Mouse (Mus musculus): ENCODE measurements around the gene Slc7a5.

Slc7a5 gene

DNA sequence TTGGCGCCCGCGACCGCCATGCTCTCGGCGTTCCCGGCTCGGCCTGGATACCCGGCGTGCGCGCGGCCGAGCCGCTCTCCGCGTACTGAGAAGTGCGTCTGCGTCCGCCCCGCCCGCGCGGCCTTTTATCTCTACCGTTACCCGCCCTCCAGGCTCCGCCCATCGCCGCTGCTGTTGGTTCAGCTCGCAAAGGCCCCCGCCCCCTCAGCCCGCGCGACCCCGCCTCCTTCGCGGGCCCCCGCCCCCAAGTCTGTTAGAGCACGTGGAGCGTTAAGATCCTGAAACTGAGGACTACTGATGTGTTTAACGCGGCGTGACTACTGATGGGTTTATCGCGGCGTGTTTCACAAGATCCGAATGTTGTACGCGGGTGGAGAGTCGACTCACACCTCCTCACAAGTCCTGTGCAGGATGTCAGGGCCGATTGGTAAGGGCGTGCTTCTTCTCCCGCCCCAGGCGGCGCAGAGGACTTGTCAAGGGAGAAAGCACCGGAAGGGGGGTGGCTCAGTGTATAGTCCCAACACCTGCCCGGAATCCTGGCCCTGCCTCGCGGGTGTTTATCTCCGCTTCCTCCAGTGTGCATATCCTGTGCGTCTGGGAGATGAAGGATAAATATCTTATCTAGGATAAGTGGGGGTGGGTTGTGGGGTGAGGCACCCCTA lies at the start of gene Slc7a5:
Gene Slc7a5 (minus strand): TSS at position 108 of the 662 bp plus-strand sequence.
- peak; percentile 95 for DNase-seq (ENCODE audit: low spot score in 2 of 2)

DNA sequence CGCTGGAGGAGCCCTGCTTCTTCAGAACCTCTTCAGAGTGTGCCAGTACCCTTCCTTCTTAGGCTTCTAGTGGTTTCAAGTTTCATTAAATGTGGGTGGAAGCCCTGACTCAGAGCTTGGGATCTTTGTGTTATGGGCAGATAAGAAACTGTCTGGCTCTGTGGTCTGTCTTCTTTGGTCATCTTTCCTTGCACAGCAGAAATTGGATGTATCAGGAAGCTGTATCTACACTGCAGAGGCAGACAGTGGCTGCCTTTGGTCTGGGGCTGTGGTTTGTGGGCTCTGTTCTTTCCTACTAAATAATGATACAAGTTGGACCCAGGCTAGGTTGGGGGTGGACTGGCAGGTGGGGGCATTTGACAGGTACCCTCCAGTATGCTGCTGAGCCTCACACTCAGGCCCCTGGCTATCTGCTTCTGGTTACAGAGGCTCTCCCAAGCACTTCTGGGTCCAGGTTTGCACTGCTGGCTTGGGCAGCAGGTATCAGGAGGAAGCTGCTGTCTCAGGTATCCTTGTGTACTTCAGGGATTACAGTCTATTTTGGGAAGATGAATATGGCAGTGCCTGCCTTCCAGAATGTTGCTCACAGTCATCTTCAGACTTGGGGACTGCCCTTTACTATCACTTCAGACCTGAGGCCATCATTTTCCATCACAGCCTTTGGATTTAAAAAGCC lies 48.5 kb upstream of the Slc7a5 start:
- no peak for DNase-seq (ENCODE audit: low spot score in 2 of 2)

GRCm38 (mm10) chr8:121954981-121955555 lies 47.6 kb upstream of the Slc7a5 start:
- DNase-seq (ENCODE audit: low spot score in 2 of 2) = no peak

DNA sequence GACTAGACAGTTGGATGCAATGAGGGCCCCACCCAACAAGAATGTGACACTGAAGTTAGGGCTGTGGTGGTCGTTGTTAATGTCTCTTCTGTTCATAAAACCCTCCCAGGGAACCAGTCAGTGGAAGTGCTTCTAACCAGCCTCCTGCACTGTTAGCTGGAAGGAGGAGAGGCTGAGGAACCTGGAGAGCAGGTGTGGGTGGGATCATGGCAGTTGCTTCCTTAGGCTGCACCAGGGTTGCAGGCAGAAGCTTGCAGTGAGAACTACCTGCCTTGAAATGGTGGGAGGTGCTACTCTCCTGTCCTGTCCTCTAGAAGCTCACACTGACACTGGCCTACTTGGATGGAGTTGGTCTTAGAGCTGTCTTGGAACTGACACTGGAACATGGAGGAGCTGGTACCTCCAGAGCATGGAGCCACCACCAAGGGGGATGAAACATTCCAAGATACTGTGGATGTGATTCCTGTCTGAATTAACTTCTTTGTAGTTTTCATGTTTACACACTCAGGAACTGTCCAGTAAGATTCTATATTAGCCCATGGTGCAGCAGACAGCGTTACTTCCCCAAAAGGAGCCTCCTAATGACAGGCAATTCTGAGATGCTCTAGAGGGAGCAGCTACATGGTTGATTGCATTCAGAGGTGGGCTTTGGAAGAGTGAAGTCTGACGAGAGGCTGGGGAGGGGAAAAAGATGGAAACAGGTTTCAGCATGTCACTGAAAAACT lies 46.5 kb upstream of the Slc7a5 start:
- DNase-seq (ENCODE audit: low spot score in 2 of 2) = no peak

GRCm38 (mm10) chr8:121952800-121953199 lies 45.3 kb upstream of the Slc7a5 start:
- DNase-seq (ENCODE audit: low spot score in 2 of 2) = no peak

DNA sequence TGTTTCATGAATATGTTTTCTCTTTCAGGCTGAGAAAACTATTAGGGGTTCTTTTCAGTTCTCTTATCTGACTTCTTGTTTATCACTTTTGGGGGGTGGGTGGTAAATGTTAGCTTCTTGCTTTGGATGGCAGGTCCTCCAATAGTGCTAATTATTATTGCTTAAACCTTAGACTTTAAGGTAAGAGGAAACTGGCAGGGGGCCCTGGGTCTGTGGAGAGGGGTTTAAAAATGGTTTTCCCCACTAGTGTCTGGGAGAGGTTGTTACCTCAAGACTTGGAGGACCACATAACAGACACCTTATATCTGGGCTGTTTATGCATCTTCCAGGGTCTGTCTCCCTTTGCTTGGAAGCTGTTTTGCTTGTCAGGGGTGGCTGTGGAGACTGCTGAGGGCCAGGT lies 44.6 kb upstream of the Slc7a5 start:
- no peak for DNase-seq (ENCODE audit: low spot score in 2 of 2)

DNA sequence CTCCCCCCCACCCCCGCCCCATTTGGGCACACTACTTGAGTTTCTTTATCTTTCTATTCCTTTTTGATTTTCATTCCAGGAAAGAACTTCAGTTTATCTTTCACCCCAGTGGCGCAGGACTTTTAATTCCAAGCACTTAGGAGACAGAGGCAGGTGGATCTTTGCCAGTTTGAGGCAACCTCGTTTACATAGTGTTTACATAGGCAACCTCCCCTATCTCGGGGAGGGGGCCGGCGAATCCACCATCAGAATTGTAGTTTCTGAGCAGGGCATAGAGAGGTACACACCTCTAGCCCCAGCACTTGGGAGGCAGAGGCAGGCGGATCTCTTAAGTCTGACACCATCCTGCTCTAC lies 44.1 kb upstream of the Slc7a5 start:
- no peak for DNase-seq (ENCODE audit: low spot score in 2 of 2)

GRCm38 (mm10) chr8:121950749-121951655 lies 43.5 kb upstream of the Slc7a5 start:
- DNase-seq (ENCODE audit: low spot score in 2 of 2) = peak; percentile 46 to 53

- DNase-seq (ENCODE audit: low spot score in 2 of 2) = peak; percentile 96 to 98
Measured at GRCm38 (mm10) chr8:121949941-121950748, 42.7 kb upstream of the Slc7a5 start.

DNA sequence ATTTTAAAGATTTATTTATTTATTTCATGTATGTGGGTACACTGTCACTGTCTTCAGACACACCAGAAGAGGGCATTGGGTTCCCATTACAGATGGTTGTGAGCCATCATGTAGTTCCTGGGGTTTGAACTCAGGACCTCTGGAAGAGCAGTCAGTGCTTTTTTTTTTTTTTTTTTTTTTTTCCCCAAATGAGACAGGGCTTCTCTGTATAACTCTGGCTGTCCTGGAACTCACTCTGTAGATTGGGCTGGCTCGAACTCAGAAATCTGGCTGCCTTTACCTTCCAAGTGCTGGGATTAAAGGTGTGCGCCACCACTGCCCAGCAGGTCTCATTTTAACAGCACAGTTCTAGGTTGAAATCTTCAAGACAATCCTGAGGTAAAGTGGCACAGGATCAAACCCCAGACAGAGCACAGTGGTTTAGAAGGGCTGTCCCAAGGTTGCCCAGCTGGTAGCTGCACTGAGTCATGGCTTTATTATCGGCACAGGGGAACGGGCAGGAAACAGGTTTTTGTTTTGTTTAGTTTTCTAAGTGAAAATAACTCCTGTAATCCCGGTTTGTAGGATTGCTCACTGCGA lies 41.8 kb upstream of the Slc7a5 start, which contains the start of gene Banp:
Gene Banp (plus strand): TSS at position 529 of the 579 bp plus-strand sequence.
- DNase-seq (ENCODE audit: low spot score in 2 of 2) = no peak

- no peak for DNase-seq (ENCODE audit: low spot score in 2 of 2)
Measured at GRCm38 (mm10) chr8:121948321-121949145, 41.0 kb upstream of the Slc7a5 start.

DNA sequence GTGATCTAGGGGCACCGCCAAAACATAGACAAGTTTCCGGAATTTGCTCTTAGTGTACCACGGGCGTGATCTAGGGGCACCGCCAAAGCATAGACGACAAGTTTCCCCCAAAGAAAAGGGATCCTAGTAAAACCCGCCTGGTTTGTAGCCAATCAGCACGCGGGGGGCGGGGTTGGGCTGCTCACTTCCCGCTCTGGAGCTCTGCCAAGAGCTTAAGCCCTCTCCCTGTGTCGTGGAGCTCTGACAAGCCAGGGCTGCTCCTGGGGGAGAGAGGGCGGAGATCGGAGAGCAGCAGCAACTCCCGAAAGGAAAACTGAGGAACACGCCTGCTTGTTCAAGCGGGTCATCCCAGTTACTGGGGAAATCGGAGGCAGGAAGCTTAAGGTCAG lies 40.3 kb upstream of the Slc7a5 start:
- DNase-seq (ENCODE audit: low spot score in 2 of 2) = peak; percentile 63 to 65

- DNase-seq (ENCODE audit: low spot score in 2 of 2) = no peak
Measured at GRCm38 (mm10) chr8:121947047-121947752, 39.7 kb upstream of the Slc7a5 start.

GRCm38 (mm10) chr8:121946351-121946750 lies 38.9 kb upstream of the Slc7a5 start:
- DNase-seq (ENCODE audit: low spot score in 2 of 2) = no peak

DNA sequence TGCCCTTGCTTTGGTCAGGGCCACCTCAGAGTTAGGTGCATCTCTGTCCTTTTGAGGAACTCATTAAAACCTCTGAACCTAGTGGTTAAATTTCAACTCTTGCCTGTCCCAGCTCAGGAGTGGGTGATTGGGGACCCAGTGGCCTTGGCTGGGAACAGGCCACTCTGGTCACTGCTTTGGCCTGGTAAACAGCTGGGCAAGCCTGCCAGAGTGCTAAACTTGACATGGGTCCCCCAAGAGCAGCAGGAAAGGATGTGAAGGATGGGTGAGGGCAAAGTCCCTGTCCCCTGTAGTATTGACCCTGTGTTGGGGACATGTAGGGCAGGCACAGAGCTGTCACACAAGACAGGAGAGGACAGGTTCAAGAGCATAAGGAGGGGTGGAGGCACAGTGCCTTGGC lies 37.3 kb upstream of the Slc7a5 start, which contains the start of gene Car5a:
Gene Car5a (minus strand): TSS at position 74 of the 400 bp plus-strand sequence.
- no peak for DNase-seq (ENCODE audit: low spot score in 2 of 2)

DNA sequence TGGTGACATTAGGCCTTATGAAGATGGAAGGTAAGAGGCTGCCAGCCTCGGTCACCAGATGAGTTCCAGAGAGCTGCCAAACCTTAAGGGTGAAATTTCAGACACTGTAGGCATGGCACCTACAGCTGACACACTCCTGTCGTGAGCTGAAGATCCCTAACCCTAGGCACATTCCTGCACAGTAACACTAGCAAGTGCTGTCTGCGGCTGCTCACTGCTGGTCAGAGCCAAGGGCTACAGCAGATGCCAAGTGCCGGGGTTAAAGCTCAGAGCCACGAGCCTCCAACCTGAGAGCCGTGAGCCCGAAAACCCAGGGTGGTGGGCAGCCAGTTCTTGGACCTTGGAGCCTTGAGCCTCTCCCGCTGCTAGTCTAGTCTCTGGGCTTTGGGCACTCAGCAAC lies 36.2 kb upstream of the Slc7a5 start:
- no peak for DNase-seq (ENCODE audit: low spot score in 2 of 2)

GRCm38 (mm10) chr8:121943057-121943540 lies 35.6 kb upstream of the Slc7a5 start:
- DNase-seq (ENCODE audit: low spot score in 2 of 2) = no peak

DNA sequence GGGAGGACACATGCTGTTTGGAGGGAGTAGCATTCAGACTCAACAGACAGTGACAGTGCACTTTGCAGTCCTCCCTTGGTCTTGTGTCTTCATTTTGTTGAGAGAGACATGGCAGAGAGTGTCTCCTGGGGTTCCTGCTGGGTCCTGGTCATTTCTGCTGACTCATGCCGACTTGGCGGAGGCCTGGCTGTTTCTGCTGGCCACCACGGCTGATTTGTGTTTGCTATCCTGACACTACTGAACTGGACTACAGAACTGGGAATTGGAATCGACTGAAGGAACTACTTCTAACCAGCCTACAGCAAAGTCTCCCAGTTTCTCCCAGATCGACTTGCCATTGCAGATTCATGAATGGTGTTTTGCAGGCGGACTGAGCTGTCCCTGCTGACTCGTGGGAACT lies 31.2 kb upstream of the Slc7a5 start:
- no peak for DNase-seq (ENCODE audit: low spot score in 2 of 2)
